Mouse (Mus musculus) CH12.LX (cell line): Measurements from ENCODE around the gene Fahd2a. TPM values are rescaled to one million over a fixed set of nuclear protein-coding genes. Genes with fewer than 3 reads are reported as not detected.

ENCODE experiments used
- DNase-seq: peaks from one replicate; pipeline ENCODE4 v3.0.0-alpha.2; 2013; ENCODE audit errors: extremely low read depth
- H3K27ac ChIP-seq: 2 replicates; pipeline ENCODE4 v1.5.1; 2012; ENCODE audit warnings: low read depth, mild to moderate bottlenecking, control low read depth, moderate library complexity; ENCODE audit not compliant: insufficient read depth
- H3K27me3 ChIP-seq: replicated peaks from 2 replicates; pipeline ENCODE3; 2012; ENCODE audit warnings: inconsistent platforms
- H3K36me3 ChIP-seq, 2 experiments: replicated peaks in 1 of 2; 2 replicates each; pipeline versions ENCODE3 to v1.6.1; 2012; ENCODE audit warnings: inconsistent platforms in 1 of 2, low read length in 1 of 2, mild to moderate bottlenecking in 1 of 2, mixed read lengths in 1 of 2, moderate library complexity in 1 of 2; ENCODE audit not compliant: control insufficient read depth in 1 of 2, insufficient read depth in 1 of 2
- H3K4me1 ChIP-seq, 2 experiments: 2 replicates each; pipeline ENCODE4 v1.6.1; 2012; ENCODE audit warnings: inconsistent platforms in 1 of 2, moderate library complexity in 1 of 2; ENCODE audit not compliant: insufficient read depth in 2 of 2, control insufficient read depth in 1 of 2
- H3K4me2 ChIP-seq: 2 replicates; pipeline ENCODE4 v1.6.1; 2012; ENCODE audit warnings: low read depth, mild to moderate bottlenecking, control low read depth; ENCODE audit not compliant: poor library complexity, insufficient read depth, severe bottlenecking
- H3K4me3 ChIP-seq, 3 experiments: fragments of 150-350 bp in 1 of 3; sonication (generic) in 1 of 3; replicated peaks in 1 of 3; 2 replicates each; pipeline versions ENCODE3 to v1.5.1; 2011 to 2012; ENCODE audit warnings: low read depth in 2 of 3, low read length in 2 of 3, mild to moderate bottlenecking in 2 of 3, moderate library complexity in 2 of 3, control low read depth in 1 of 3, improper control_type of control experiment in 1 of 3, inconsistent platforms in 1 of 3, mixed read lengths in 1 of 3; ENCODE audit not compliant: poor library complexity in 1 of 3
- H3K79me2 ChIP-seq: replicated peaks from 2 replicates; pipeline ENCODE4 v1.6.1; 2012; ENCODE audit warnings: mild to moderate bottlenecking, moderate library complexity; ENCODE audit not compliant: control insufficient read depth, poor library complexity, insufficient read depth, severe bottlenecking; ENCODE audit errors: extremely low read depth
- H3K9ac ChIP-seq: 2 replicates; pipeline ENCODE4 v1.6.1; 2012; ENCODE audit warnings: low read depth, mild to moderate bottlenecking, control low read depth, moderate library complexity; ENCODE audit not compliant: insufficient read depth
- H3K9me3 ChIP-seq: replicated peaks from 2 replicates; pipeline ENCODE3; 2012; ENCODE audit warnings: low read length, inconsistent platforms, mixed read lengths
- CHD1 ChIP-seq: IDR thresholded peaks from 2 replicates; pipeline ENCODE4 v1.6.1; 2012; ENCODE audit warnings: low read depth, low read length, improper control_type of control experiment, inconsistent platforms
- CHD2 ChIP-seq: IDR thresholded peaks from 2 replicates; pipeline ENCODE4 v1.6.1; 2011; ENCODE audit warnings: low read length, improper control_type of control experiment
- CTCF ChIP-seq, 2 experiments: IDR thresholded peaks in 1 of 2; conservative IDR thresholded peaks in 1 of 2; 2 replicates each; pipeline ENCODE4 v1.5.1; 2011 to 2012; ENCODE audit warnings: low read depth in 2 of 2, low read length in 2 of 2, improper control_type of control experiment in 1 of 2, inconsistent platforms in 1 of 2, mild to moderate bottlenecking in 1 of 2, moderate library complexity in 1 of 2
- E2F4 ChIP-seq: IDR thresholded peaks from 2 replicates; pipeline ENCODE4 v1.6.1; 2011; ENCODE audit warnings: low read depth, low read length, improper control_type of control experiment; ENCODE audit not compliant: insufficient replicate concordance
- ELF1 ChIP-seq: IDR thresholded peaks from 2 replicates; pipeline ENCODE4 v1.6.1; 2014; ENCODE audit warnings: low read depth, mild to moderate bottlenecking, inconsistent platforms, low read length, improper control_type of control experiment
- IRF4 ChIP-seq: IDR thresholded peaks from 2 replicates; pipeline ENCODE4 v1.6.1; 2014; ENCODE audit warnings: low read depth, mild to moderate bottlenecking, inconsistent platforms, low read length, improper control_type of control experiment
- KAT2A ChIP-seq: IDR thresholded peaks from 2 replicates; pipeline ENCODE4 v1.6.1; 2012; ENCODE audit warnings: low read length, improper control_type of control experiment, inconsistent platforms; ENCODE audit not compliant: insufficient replicate concordance
- MAFK ChIP-seq: IDR thresholded peaks from 2 replicates; pipeline ENCODE4 v1.6.1; 2011; ENCODE audit warnings: low read length, improper control_type of control experiment; ENCODE audit not compliant: insufficient replicate concordance
- MAZ ChIP-seq: IDR thresholded peaks from 2 replicates; pipeline ENCODE4 v1.6.1; 2012; ENCODE audit warnings: low read depth, mild to moderate bottlenecking, inconsistent platforms, low read length, improper control_type of control experiment, moderate library complexity
- MEF2A ChIP-seq: IDR thresholded peaks from 2 replicates; pipeline ENCODE4 v1.6.1; 2014; ENCODE audit warnings: low read depth, mild to moderate bottlenecking, inconsistent platforms, low read length, improper control_type of control experiment, borderline replicate concordance
- NELFE ChIP-seq: IDR thresholded peaks from 2 replicates; pipeline ENCODE4 v1.6.1; 2011; ENCODE audit warnings: low read depth, low read length, improper control_type of control experiment
- NRF1 ChIP-seq: IDR thresholded peaks from 2 replicates; pipeline ENCODE4 v1.6.1; 2014; ENCODE audit warnings: low read depth, mild to moderate bottlenecking, inconsistent platforms, low read length, improper control_type of control experiment, moderate library complexity
- POLR2A ChIP-seq: IDR thresholded peaks from 2 replicates; pipeline ENCODE4 v1.6.1; 2011; ENCODE audit warnings: low read depth, mild to moderate bottlenecking, improper control_type of control experiment, low read length
- RAD21 ChIP-seq: IDR thresholded peaks from 2 replicates; pipeline ENCODE4 v1.6.1; 2011; ENCODE audit warnings: low read depth, mild to moderate bottlenecking, low read length, improper control_type of control experiment, moderate library complexity
- RCOR1 ChIP-seq: conservative IDR thresholded peaks from 2 replicates; pipeline ENCODE4 v1.6.1; 2012; ENCODE audit warnings: low read depth, mild to moderate bottlenecking, inconsistent platforms, low read length, improper control_type of control experiment
- SMC3 ChIP-seq: IDR thresholded peaks from 2 replicates; pipeline ENCODE4 v1.6.1; 2011; ENCODE audit warnings: low read depth, low read length, improper control_type of control experiment
- TBP ChIP-seq: conservative IDR thresholded peaks from 2 replicates; pipeline ENCODE4 v1.6.1; 2011; ENCODE audit warnings: low read depth, low read length, improper control_type of control experiment
- TCF12 ChIP-seq: IDR thresholded peaks from 2 replicates; pipeline ENCODE4 v1.6.1; 2014; ENCODE audit warnings: low read depth, mild to moderate bottlenecking, inconsistent platforms, low read length, improper control_type of control experiment
- USF2 ChIP-seq: conservative IDR thresholded peaks from 2 replicates; pipeline ENCODE4 v1.6.1; 2011; ENCODE audit warnings: low read depth, low read length, improper control_type of control experiment
- ZMIZ1 ChIP-seq: IDR thresholded peaks from 2 replicates; pipeline ENCODE4 v1.6.1; 2012; ENCODE audit warnings: low read depth, mild to moderate bottlenecking, inconsistent platforms, low read length, improper control_type of control experiment
- ZNF384 ChIP-seq: IDR thresholded peaks from 2 replicates; pipeline ENCODE4 v1.6.1; 2012; ENCODE audit warnings: low read depth, low read length, improper control_type of control experiment, inconsistent platforms
- dilution Hi-C: fragments of 300-500 bp; cut with MboI; formaldehyde crosslinking; loops from 2 replicates; pipeline ENCODE4 v1.14.3; 2020; ENCODE audit warnings: low sequenced_read_pairs; ENCODE audit not compliant: extremely low pct_unique_long_range_greater_than_20kb, extremely low pct_ligation_motif_present
- in situ Hi-C: fragments of 300-500 bp; cut with MboI; formaldehyde crosslinking; loops from 3 replicates; pipeline ENCODE4 v1.14.3; 2019; ENCODE audit warnings: low sequenced_read_pairs, low pct_ligation_motif_present, low pct_unique_long_range_greater_than_20kb, mixed read lengths
- polyA plus RNA-seq: library from polyadenylated mRNA; unstranded; fragments of >175 nt; gene quantifications from 2 replicates; pipeline ENCODE4 v1.2.1, GENCODE M21; 2012; ENCODE audit warnings: low read depth; ENCODE audit not compliant: insufficient read length
- total RNA-seq, 2 experiments: library from RNA; depleted of rRNA; stranded (reverse); fragments of 300-350 nt in 1 of 2; fragments of >200 nt in 1 of 2; gene quantifications; 2 replicates each; pipeline ENCODE4 v1.2.3; 2012 to 2014

Gene Fahd2a
- total and polyA plus RNA-seq, 3 experiments = 4.5 to 9.9 (median 6.6) TPM

GRCm38 (mm10) chr2:127433487-127434295, 10.7 kb downstream of the Fahd2a start:
- H3K4me3 ChIP-seq = no peak overlapping the region
- H3K79me2 ChIP-seq = no peaks in the 10 kb centered on the region
- DNase-seq = no peak
- H3K9me3 ChIP-seq = no peaks in the 10 kb centered on the region
- dilution Hi-C loops (no loop called here), in situ Hi-C loops (no loop called here)
- H3K27ac ChIP-seq = no peak overlapping the region
- H3K9ac ChIP-seq = no peak overlapping the region
- H3K27me3 ChIP-seq = no peaks in the 10 kb centered on the region
- H3K4me2 ChIP-seq = no peak overlapping the region
- H3K36me3 ChIP-seq = peaks cover 43 to 66% of the 10 kb centered on the region in 2 experiments
- no peaks in the 10 kb centered on the region for H3K4me1 ChIP-seq
- no peak for TF ChIP-seq IRF4
- TF ChIP-seq TBP = no peak
- no peak for TF ChIP-seq MEF2A
- no peak for TF ChIP-seq KAT2A
- TF ChIP-seq ELF1 = no peak
- TF ChIP-seq RAD21 = no peak
- no peak for TF ChIP-seq ZMIZ1
- TF ChIP-seq CHD2 = no peak
- no peak for TF ChIP-seq POLR2A
- TF ChIP-seq NRF1 = no peak
- no peak for TF ChIP-seq ZNF384
- TF ChIP-seq E2F4 = no peak
- no peak for TF ChIP-seq MAZ
- no peak for TF ChIP-seq MAFK

GRCm38 (mm10) chr2:127430238-127430637, 14.1 kb downstream of the Fahd2a start:
- dilution Hi-C loops = no loop called here
- no peaks in the 10 kb centered on the region for H3K9me3 ChIP-seq
- no peak overlapping the region for H3K4me3 ChIP-seq
- no peaks in the 10 kb centered on the region for H3K27me3 ChIP-seq
- H3K9ac ChIP-seq = no peak overlapping the region
- H3K79me2 ChIP-seq = no peaks in the 10 kb centered on the region
- in situ Hi-C loops = no loop called here
- TF ChIP-seq RAD21 = peak; percentile 65
- TF ChIP-seq CHD1 = no peak
- TF ChIP-seq IRF4 = no peak
- no peak for TF ChIP-seq TCF12
- no peak for TF ChIP-seq RCOR1
- TF ChIP-seq NELFE = no peak
- no peak for TF ChIP-seq ZNF384
- TF ChIP-seq CTCF (conservative IDR thresholded peaks at IDR 0.05 in 1 of 2, IDR thresholded peaks at IDR 0.05 in 1 of 2; ENCODE audit: low read depth in 2 of 2, low read length in 2 of 2) = peak; percentile 79 to 86
- TF ChIP-seq ELF1 = no peak
- TF ChIP-seq USF2 = no peak
- TF ChIP-seq SMC3 = peak; percentile 70
- no peak for TF ChIP-seq MAZ
- no peak overlapping the region for H3K4me2 ChIP-seq
- no peak overlapping the region for H3K27ac ChIP-seq
- H3K4me1 ChIP-seq = peaks cover 3 to 11% of the 10 kb centered on the region in 2 experiments; a peak in 2 of 4 replicates
- peak; percentile 36 for DNase-seq
- peaks cover 17 to 34% of the 10 kb centered on the region in 2 experiments for H3K36me3 ChIP-seq
